Mouse (Mus musculus): ENCODE results near the gene 4930432M17Rik. TPM values are rescaled to one million over a fixed set of nuclear protein-coding genes. Genes with fewer than 3 reads are reported as not detected.

Gene 4930432M17Rik
- total RNA-seq, 2 experiments from 2014 or later = not detected

GRCm38 (mm10) chr3:121662705-121663469, 7.7 kb upstream of the 4930432M17Rik start:
- intact Hi-C loops (cut with DNase I) = no loop called here
- no peak for DNase-seq (ENCODE audit: low spot score)

DNA sequence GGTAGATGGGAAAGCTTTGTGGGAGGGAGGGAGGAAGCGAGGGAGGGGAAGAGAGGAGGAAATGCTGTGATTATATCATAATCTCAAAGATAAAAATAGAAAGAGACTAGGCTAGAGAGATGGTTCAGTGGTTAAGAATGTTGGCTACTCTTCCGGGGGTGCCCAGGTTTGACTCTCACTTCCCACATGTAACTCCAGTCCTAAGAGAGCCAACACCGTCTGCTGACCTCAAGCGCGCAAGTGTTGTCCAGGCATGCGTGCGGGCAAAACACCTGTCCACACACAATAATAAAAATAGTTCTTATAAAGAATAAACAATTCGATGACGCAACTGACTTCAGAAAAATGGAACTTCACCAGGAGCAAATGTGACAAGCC, 7.1 kb upstream of the 4930432M17Rik start:
- intact Hi-C loops (cut with DNase I) = no loop called here
- DNase-seq (ENCODE audit: low spot score) = no peak

GRCm38 (mm10) chr3:121672135-121672790, 1.7 kb downstream of the 4930432M17Rik start:
- intact Hi-C loops (cut with DNase I) = no loop called here
- DNase-seq (ENCODE audit: low spot score) = no peak

GRCm38 (mm10) chr3:121678935-121679334, 8.4 kb downstream of the 4930432M17Rik start:
- intact Hi-C loops (cut with DNase I) = no loop called here
- DNase-seq (ENCODE audit: low spot score) = no peak

- intact Hi-C loops (cut with DNase I) = no loop called here
- no peak for DNase-seq (ENCODE audit: low spot score)
Observed at GRCm38 (mm10) chr3:121679443-121679842, 8.9 kb downstream of the 4930432M17Rik start.

DNA sequence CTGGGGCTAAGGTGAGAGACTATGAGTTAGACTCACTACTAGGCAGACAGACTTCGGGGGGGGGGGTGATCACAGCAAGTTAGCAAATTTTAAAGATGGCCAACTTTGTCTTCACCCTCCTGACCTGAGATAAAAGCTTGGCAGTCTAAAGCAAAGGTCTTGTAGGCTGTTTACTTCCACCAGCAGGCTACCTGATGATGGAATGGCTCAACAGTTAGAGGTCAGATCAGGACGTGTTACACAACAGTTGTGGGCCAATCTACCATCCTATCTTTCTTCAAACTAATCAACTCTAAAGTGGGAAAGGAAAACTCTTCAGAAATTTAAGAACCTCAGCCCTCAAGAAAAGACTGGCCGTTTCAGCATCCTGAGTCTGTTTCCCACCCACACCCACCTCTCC, 9.6 kb downstream of the 4930432M17Rik start:
- intact Hi-C loops (cut with DNase I) = no loop called here
- no peak for DNase-seq (ENCODE audit: low spot score)

DNA sequence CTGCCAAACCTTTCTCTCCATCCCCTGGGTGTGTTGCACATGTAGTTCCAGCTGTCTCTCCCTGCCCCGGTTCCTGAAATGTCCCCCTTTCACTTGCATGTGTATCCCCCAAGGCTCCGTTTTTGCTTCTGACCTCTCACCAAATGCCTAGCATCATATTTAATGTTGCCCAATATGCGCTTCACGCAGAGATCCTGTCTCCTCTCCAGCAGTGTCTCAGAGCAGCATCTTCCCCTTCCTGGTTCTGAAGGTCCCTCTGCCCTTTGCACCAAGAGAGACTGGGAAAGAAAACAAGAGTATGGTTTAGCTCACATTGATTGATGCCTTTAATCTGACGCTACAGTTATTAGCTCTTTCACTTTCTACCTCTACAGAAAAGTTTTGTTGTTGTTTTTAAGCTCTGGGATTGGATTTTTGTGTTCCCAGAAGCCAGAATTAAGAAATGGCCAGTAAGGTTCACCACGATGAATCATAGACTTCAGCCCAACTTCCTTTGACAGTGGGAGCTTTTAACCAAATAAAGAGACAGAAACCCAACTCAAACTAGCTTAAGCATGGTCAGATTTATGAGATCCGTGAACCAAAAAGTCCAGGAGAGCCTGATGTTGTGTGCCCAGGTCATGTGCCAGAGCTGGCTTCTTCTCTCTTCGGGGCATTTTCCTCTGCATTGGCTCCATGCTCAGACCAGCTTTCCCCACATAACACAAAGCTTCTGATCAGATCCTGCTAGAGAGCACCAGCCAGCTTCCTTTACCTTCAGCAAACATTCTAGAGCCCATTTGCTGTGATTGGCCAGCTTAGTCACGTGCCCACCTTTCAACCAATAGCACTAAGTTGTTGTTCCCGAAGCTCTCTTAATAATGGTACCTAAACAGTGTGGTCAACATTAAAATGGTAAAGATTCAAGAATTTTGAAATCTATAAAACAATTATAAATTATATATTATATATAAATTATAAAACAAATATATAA, 12.2 kb downstream of the 4930432M17Rik start:
- DNase-seq (ENCODE audit: low spot score) = no peak
- intact Hi-C loops (cut with DNase I) = no loop called here

DNA sequence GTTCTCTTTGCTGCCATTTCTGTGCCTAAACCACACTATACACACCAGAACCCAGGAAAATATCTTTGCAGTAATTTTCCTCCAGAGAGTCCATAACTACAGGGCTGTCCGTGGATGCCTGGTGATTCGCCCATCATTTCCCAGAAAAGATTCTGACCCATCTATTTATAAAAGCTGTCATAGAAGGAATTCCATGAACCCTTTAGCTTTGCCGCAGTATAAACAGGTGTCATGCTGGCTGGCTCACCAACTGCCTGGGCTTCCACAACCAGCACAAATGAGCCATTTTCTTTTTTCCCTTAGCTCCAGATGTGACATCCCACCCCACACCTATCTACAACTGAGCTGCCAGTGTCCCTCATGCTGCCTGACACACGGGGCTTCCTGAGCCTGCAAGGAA, 14.0 kb downstream of the 4930432M17Rik start:
- DNase-seq (ENCODE audit: low spot score) = no peak
- intact Hi-C loops (cut with DNase I) = no loop called here

DNA sequence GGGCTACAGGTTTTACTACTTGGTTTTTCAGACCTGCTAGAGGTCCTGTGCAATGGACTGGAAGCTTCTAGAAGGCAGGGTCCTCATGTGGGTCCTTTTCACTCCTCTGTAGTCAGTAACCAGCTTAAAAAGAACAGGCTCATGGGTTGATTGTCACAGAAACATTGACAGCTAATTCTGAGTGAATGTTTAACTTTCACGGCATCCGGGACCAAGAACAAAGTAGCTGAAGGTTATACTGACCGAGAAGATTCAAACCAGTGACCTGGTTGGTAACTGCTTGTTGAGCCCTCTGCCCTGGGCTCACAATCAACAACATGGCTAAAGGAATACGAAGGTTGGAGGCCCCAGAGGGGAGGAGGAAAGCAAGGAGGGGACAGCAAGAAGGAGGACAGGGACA, 14.4 kb downstream of the 4930432M17Rik start:
- intact Hi-C loops (cut with DNase I) = no loop called here
- DNase-seq (ENCODE audit: low spot score) = no peak

DNA sequence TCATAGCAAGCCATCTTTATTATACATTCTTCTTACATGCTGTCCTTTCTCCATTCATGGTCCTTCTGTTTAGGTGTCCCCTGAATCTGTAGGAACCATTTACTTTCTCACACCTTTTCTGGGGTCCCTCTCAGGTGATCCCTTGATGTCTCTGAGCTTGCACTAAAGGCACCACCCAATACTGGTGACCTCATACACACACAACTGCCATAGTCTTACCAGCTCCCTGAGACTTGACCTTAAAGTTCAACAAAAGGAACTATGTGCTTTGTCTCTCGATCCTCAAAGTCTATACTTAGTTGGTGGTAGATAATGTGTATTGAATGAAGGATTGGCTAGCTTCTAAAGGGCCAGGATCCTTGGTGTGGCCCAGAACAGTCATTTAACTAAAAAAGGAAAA, 15.4 kb downstream of the 4930432M17Rik start:
- no peak for DNase-seq (ENCODE audit: low spot score)
- intact Hi-C loops (cut with DNase I) = no loop called here

DNA sequence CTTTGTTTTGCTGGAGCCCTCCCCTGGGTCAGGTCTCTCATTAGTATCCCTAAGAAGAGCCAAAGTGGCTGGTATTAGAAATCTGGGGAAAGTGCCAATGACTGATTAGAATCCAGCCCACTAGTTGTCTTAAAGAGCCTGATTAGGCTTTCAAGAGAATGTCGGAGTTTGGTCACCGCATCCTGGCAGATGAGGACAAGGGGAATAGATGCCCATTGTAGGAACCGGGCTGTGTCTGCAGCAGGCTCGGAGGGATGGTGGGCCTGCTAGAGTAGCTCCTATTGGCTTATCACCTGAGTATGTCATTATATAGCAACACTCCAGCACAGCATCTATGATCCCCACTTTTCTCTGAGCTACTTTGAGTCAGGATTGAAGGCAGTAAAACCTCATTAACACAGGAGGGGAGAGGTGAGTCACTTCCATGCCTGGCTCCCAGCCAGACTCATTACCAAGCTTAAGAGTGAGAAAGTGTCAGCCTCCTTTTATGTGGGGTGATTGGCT, 15.9 kb downstream of the 4930432M17Rik start:
- intact Hi-C loops (cut with DNase I) = no loop called here
- no peak for DNase-seq (ENCODE audit: low spot score)

DNA sequence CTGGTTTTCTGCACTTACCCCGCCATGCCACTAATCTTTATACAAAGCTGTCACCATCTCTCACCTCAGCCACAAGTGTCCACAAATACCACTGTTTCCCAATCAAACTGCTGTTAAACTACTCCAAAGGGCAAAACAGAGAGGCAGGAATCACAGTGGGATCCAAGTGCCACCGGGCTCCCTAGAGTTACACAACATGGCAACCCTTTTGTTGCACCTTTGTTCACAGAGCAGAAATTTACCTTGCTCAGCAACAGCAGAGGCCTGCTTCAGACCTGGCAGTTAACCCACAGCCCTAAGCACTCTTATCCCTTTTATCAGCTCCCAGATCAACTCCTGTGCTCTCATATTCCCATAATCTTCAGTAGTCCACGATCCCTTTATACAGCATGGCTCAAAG, 17.2 kb downstream of the 4930432M17Rik start:
- intact Hi-C loops (cut with DNase I) = no loop called here
- DNase-seq (ENCODE audit: low spot score) = no peak

GRCm38 (mm10) chr3:121689029-121689428, 18.5 kb downstream of the 4930432M17Rik start:
- intact Hi-C loops (cut with DNase I) = no loop called here
- no peak for DNase-seq (ENCODE audit: low spot score)

DNA sequence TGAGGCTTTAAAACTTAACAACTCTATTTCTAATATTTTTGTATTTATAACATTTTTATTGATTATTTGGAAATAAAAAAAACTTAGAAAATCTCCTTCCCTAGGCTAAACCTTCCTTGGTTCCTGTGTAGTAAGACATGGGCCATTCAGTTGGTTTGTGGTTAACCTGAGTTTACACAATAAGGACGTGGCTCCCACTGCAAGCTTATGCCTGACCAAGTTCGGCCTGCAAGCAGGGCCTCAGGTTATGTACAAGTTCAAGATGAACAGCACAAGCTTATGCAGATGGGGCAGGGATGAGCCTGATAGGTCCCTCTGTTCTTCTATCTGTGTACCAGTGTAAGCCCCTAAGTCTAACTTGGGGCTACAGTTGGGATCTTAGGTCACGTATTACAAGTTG, 19.1 kb downstream of the 4930432M17Rik start:
- intact Hi-C loops (cut with DNase I) = no loop called here
- no peak for DNase-seq (ENCODE audit: low spot score)

DNA sequence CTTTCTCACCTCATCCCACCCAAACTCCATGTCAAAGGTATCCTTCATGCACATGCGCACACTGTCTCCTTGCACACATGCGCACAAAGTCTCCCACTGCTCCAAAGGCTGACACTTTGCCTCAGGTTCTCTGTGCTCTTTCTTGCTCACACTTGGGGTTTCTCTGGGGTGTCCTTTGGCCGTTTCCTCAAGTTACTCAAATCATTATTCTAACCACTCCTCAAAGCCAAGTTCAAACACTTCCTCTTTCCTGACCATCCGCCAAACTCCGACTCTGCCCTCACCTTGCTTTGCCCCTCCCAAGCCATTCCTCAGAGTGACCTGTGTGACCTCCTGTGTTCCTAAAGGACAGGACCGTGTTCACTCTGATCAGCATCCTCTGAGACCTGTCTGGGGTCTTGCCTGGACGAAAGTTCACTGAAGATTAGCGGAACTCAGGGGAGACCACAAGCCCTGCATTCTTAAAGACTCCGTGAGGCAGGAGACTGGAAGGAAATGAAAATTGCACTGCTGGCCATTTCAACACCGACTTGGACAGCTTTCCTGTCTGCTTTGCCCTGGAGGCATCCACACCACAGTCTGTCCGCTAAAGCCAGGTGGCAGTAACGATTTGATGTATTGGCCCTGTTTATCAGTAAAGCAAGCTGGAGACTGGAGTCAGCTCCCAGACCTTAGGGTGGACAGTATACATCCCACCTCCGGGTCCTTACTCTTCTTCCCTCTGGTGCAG, 22.6 kb downstream of the 4930432M17Rik start:
- no peak for DNase-seq (ENCODE audit: low spot score)
- intact Hi-C loops (cut with DNase I) = no loop called here

DNA sequence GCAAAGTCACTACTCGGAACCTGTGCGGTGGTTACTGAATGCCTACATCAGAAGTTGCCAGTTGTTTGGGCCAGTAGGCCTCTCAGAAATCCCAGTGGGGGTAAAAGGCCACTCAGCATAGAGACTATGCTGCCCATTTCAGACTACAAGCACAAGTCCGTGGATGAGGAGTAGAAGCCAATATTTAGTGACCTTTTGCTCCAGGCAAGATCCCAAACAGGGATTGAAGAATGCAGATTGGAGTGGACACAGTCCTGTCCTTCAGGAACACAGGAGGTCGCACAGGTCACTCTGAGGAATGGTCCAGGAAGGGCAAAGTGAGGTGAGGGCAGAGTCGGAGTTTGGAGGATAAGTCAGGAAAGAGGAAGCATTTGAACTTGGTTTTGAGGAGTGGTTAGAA, 23.2 kb downstream of the 4930432M17Rik start:
- intact Hi-C loops (cut with DNase I) = no loop called here
- DNase-seq (ENCODE audit: low spot score) = no peak

DNA sequence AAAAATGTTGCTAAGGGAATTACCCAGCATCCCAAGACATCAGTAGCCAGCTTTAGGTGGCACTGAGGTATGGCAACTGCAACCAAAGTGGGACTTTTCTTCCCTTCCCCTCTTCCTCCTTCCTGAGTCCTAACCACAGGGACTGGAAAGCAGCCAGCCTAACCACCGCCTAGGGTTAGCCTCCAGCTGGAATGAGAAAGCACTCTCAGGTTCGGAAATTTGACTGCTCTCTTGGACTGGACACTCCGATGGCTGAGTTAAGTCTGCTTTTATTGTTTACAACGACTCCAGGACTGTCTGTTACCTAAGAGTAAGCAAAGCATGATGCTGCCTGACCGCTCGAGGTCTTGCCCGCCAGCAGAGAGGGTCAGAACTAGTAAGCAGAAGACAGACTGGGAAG, 26.6 kb downstream of the 4930432M17Rik start:
- intact Hi-C loops (cut with DNase I) = no loop called here
- DNase-seq (ENCODE audit: low spot score) = no peak

DNA sequence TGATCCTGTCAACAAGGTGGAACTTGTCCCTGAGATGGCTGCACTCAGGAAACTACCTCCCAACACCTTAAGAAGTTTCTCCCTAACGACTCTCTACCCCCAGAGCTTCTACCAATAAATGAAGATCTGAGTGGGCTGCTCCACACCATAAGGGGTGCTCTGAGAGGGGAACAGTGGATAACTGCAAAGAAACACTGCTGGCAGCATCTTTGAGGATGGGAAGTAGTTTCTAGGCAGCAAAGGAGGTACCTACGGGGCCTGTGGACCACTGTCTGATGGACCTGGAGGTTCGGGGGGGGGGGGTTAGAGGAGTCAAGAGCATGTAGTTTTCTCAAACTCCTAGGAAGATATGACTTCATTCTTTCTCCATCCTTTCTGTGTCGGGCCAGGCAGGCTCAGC, 28.8 kb downstream of the 4930432M17Rik start:
- intact Hi-C loops (cut with DNase I) = no loop called here
- DNase-seq (ENCODE audit: low spot score) = no peak

- no peak for DNase-seq (ENCODE audit: low spot score)
- intact Hi-C loops (cut with DNase I) = no loop called here
Observed at GRCm38 (mm10) chr3:121699849-121700248, 29.3 kb downstream of the 4930432M17Rik start.
